Mouse (Mus musculus): Measurements from ENCODE around the gene Auts2. TPM values are rescaled to one million over a fixed set of nuclear protein-coding genes. Genes with fewer than 3 reads are reported as not detected.

The Auts2 gene
- total and polyA plus RNA-seq, 3 experiments = not detected

- Histone ChIP-seq H3K4me1 (ENCODE audit: control insufficient read depth in 1 of 2, insufficient read depth in 2 of 2) (no peaks in the 10 kb centered on the region), H3K27me3 (replicated peaks) (no peaks in the 10 kb centered on the region)
- in situ Hi-C loops (cut with MboI; ENCODE audit: low pct_ligation_motif_present, low pct_unique_long_range_greater_than_20kb, low sequenced_read_pairs) = no loop called here
Observed at GRCm38 (mm10) chr5:131647683-131648119, 895.4 kb downstream of the Auts2 start.

GRCm38 (mm10) chr5:131647104-131647682, 896.0 kb downstream of the Auts2 start:
- dilution Hi-C loops (cut with MboI; ENCODE audit: extremely low pct_ligation_motif_present, extremely low pct_unique_long_range_greater_than_20kb, low sequenced_read_pairs) (no loop called here), in situ Hi-C loops (cut with MboI; ENCODE audit: low pct_ligation_motif_present, low pct_unique_long_range_greater_than_20kb, low sequenced_read_pairs) (no loop called here)
- TF ChIP-seq NRF1 (IDR thresholded peaks at IDR 0.05; ENCODE audit: low read depth, low read length) (no peak), HCFC1 (IDR thresholded peaks at IDR 0.05; ENCODE audit: low read depth, low read length) (no peak), TCF12 (IDR thresholded peaks at IDR 0.05; ENCODE audit: low read depth, low read length) (no peak), MAZ (IDR thresholded peaks at IDR 0.05; ENCODE audit: low read depth, low read length) (no peak), MXI1 (IDR thresholded peaks at IDR 0.05; ENCODE audit: low read depth, low read length) (no peak), ZKSCAN1 (IDR thresholded peaks at IDR 0.05; ENCODE audit: borderline replicate concordance, low read depth, low read length) (no peak), SMC3 (IDR thresholded peaks at IDR 0.05; ENCODE audit: low read depth, low read length) (no peak), CTCF (conservative IDR thresholded peaks at IDR 0.05 in 1 of 2, IDR thresholded peaks at IDR 0.05 in 1 of 2; ENCODE audit: low read depth in 2 of 2, low read length in 2 of 2) (no peak), ZMIZ1 (IDR thresholded peaks at IDR 0.05; ENCODE audit: low read depth, low read length) (no peak), EP300 (IDR thresholded peaks at IDR 0.05; ENCODE audit: low read length) (no peak), KAT2A (IDR thresholded peaks at IDR 0.05; ENCODE audit: insufficient replicate concordance, low read length) (no peak), MEF2A (IDR thresholded peaks at IDR 0.05; ENCODE audit: borderline replicate concordance, low read depth, low read length) (no peak), USF1 (IDR thresholded peaks at IDR 0.05; ENCODE audit: low read depth, low read length) (no peak), USF2 (conservative IDR thresholded peaks at IDR 0.05; ENCODE audit: low read depth, low read length) (no peak), GABPA (IDR thresholded peaks at IDR 0.05; ENCODE audit: insufficient replicate concordance, low read depth, low read length) (no peak), MAFK (IDR thresholded peaks at IDR 0.05; ENCODE audit: insufficient replicate concordance, low read length) (no peak)
- Histone ChIP-seq H3K27ac (ENCODE audit: insufficient read depth, low read depth) (no peak overlapping the region), H3K79me2 (replicated peaks; ENCODE audit: control insufficient read depth, extremely low read depth, insufficient read depth, poor library complexity, severe bottlenecking) (no peaks in the 10 kb centered on the region), H3K4me1 (ENCODE audit: control insufficient read depth in 1 of 2, insufficient read depth in 2 of 2) (no peaks in the 10 kb centered on the region), H3K4me3 (replicated peaks in 1 of 3; ENCODE audit: low read depth in 2 of 3, low read length in 2 of 3, poor library complexity in 1 of 3) (no peak overlapping the region), H3K9me3 (replicated peaks; ENCODE audit: low read length) (peaks cover 85% of the 10 kb centered on the region), H3K36me3 (replicated peaks in 1 of 2; ENCODE audit: control insufficient read depth in 1 of 2, insufficient read depth in 1 of 2, low read length in 1 of 2) (no peaks in the 10 kb centered on the region), H3K4me2 (ENCODE audit: insufficient read depth, low read depth, poor library complexity, severe bottlenecking) (no peak overlapping the region), H3K27me3 (replicated peaks) (no peaks in the 10 kb centered on the region), H3K9ac (ENCODE audit: insufficient read depth, low read depth) (no peak overlapping the region)
- DNase-seq (ENCODE audit: extremely low read depth) = no peak

More at GRCm38 (mm10) chr5:131647683-131648119, 895.4 kb downstream of the Auts2 start:
- Histone ChIP-seq H3K9me3 (replicated peaks; ENCODE audit: low read length) (peaks cover 85% of the 10 kb centered on the region), H3K4me2 (ENCODE audit: insufficient read depth, low read depth, poor library complexity, severe bottlenecking) (no peak overlapping the region), H3K27ac (ENCODE audit: insufficient read depth, low read depth) (no peak overlapping the region), H3K79me2 (replicated peaks; ENCODE audit: control insufficient read depth, extremely low read depth, insufficient read depth, poor library complexity, severe bottlenecking) (no peaks in the 10 kb centered on the region), H3K4me3 (replicated peaks in 1 of 3; ENCODE audit: low read depth in 2 of 3, low read length in 2 of 3, poor library complexity in 1 of 3) (no peak overlapping the region), H3K9ac (ENCODE audit: insufficient read depth, low read depth) (no peak overlapping the region), H3K36me3 (replicated peaks in 1 of 2; ENCODE audit: control insufficient read depth in 1 of 2, insufficient read depth in 1 of 2, low read length in 1 of 2) (no peaks in the 10 kb centered on the region)
- dilution Hi-C loops (cut with MboI; ENCODE audit: extremely low pct_ligation_motif_present, extremely low pct_unique_long_range_greater_than_20kb, low sequenced_read_pairs) = no loop called here
- TF ChIP-seq UBTF (IDR thresholded peaks at IDR 0.05; ENCODE audit: low read depth, low read length) = no peak
- TF ChIP-seq POLR2AphosphoS2 (IDR thresholded peaks at IDR 0.05; ENCODE audit: low read depth, low read length) = no peak
- TF ChIP-seq POLR2A (IDR thresholded peaks at IDR 0.05; ENCODE audit: low read depth, low read length) = no peak
- no peak for TF ChIP-seq MYC (IDR thresholded peaks at IDR 0.05; ENCODE audit: low read depth, low read length)
- TF ChIP-seq IRF4 (IDR thresholded peaks at IDR 0.05; ENCODE audit: low read depth, low read length) = no peak
- TF ChIP-seq TBP (conservative IDR thresholded peaks at IDR 0.05; ENCODE audit: low read depth, low read length) = no peak
- no peak for TF ChIP-seq ELF1 (IDR thresholded peaks at IDR 0.05; ENCODE audit: low read depth, low read length)
- no peak for TF ChIP-seq E2F4 (IDR thresholded peaks at IDR 0.05; ENCODE audit: insufficient replicate concordance, low read depth, low read length)
- TF ChIP-seq TCF12 (IDR thresholded peaks at IDR 0.05; ENCODE audit: low read depth, low read length) = no peak
- TF ChIP-seq ZKSCAN1 (IDR thresholded peaks at IDR 0.05; ENCODE audit: borderline replicate concordance, low read depth, low read length) = no peak
- TF ChIP-seq BHLHE40 (IDR thresholded peaks at IDR 0.05; ENCODE audit: low read depth, low read length) = no peak
- no peak for TF ChIP-seq MAX (IDR thresholded peaks at IDR 0.05; ENCODE audit: low read length)
- TF ChIP-seq CTCF (conservative IDR thresholded peaks at IDR 0.05 in 1 of 2, IDR thresholded peaks at IDR 0.05 in 1 of 2; ENCODE audit: low read depth in 2 of 2, low read length in 2 of 2) = no peak
- no peak for TF ChIP-seq NELFE (IDR thresholded peaks at IDR 0.05; ENCODE audit: low read depth, low read length)
- TF ChIP-seq CHD1 (IDR thresholded peaks at IDR 0.05; ENCODE audit: low read depth, low read length) = no peak
- TF ChIP-seq PAX5 (IDR thresholded peaks at IDR 0.05; ENCODE audit: low read length) = no peak
- TF ChIP-seq USF2 (conservative IDR thresholded peaks at IDR 0.05; ENCODE audit: low read depth, low read length) = no peak
- TF ChIP-seq ETS1 (conservative IDR thresholded peaks at IDR 0.05; ENCODE audit: low read depth, low read length) = no peak
- no peak for TF ChIP-seq JUN (IDR thresholded peaks at IDR 0.05; ENCODE audit: insufficient read depth, low read depth, low read length)
- TF ChIP-seq ZMIZ1 (IDR thresholded peaks at IDR 0.05; ENCODE audit: low read depth, low read length) = no peak
- no peak for DNase-seq (ENCODE audit: extremely low read depth)

Measured in CH12.LX (cell line).